Mouse (Mus musculus): ENCODE measurements around the gene Socs3. TPM values are rescaled to one million over a fixed set of nuclear protein-coding genes. Genes with fewer than 3 reads are reported as not detected.

Gene Socs3
- 1 to 10 TPM; 1.8 to 4.7 TPM for total RNA-seq (2021)
- long read RNA-seq, experiment 1, partial matches to known transcripts = 0 of 3 reads
- long read RNA-seq, experiment 1, other reads (novel, unspliced or antisense) = 0 of 3 reads
- long read RNA-seq, experiment 2, transcript Socs3-201 (2 exons, 2,552 nt) = major isoform, 7 of 8 reads
- long read RNA-seq, experiment 2, partial matches to known transcripts = 0 of 8 reads
- long read RNA-seq, experiment 2, other reads (novel, unspliced or antisense) = 1 of 8 reads

GRCm38 (mm10) chr11:117969945-117970872 lies at the start of gene Socs3:
Gene Socs3, minus strand, starts transcription at chr11:117970047.
- intact Hi-C loops (cut with DNase I) = loop anchor here (1.0 to 5.0 kb wide), 4 partner anchors 38 to 98 kb away; partner anchors contain the start of gene Tha1
- peak; percentile 93 for DNase-seq

GRCm38 (mm10) chr11:118018328-118018727 lies 48.5 kb upstream of the Socs3 start:
- DNase-seq = no peak
- intact Hi-C loops (cut with DNase I) = no loop called here

- intact Hi-C loops (cut with DNase I) = no loop called here
- DNase-seq = no peak
These were observed 45.7 kb upstream of the Socs3 start for GRCm38 (mm10) chr11:118015381-118016145.

- intact Hi-C loops (cut with DNase I) = no loop called here
- no peak for DNase-seq
These were observed 44.6 kb upstream of the Socs3 start for GRCm38 (mm10) chr11:118014391-118014995.

GRCm38 (mm10) chr11:118013339-118013738 lies 43.5 kb upstream of the Socs3 start:
- intact Hi-C loops (cut with DNase I) = no loop called here
- DNase-seq = no peak

GRCm38 (mm10) chr11:118012595-118012994 lies 42.7 kb upstream of the Socs3 start:
- DNase-seq = no peak
- intact Hi-C loops (cut with DNase I) = no loop called here

- DNase-seq = no peak
- intact Hi-C loops (cut with DNase I) = no loop called here
These were observed 40.2 kb upstream of the Socs3 start for GRCm38 (mm10) chr11:118009865-118010571.

- DNase-seq = no peak
- intact Hi-C loops (cut with DNase I) = no loop called here
These were observed 39.0 kb upstream of the Socs3 start for GRCm38 (mm10) chr11:118008843-118009242.

- intact Hi-C loops (cut with DNase I) = no loop called here
These were observed 38.4 kb upstream of the Socs3 start for GRCm38 (mm10) chr11:118008144-118008805.

GRCm38 (mm10) chr11:118007460-118008143 lies 37.8 kb upstream of the Socs3 start:
- no peak for DNase-seq
- intact Hi-C loops (cut with DNase I) = no loop called here

More at GRCm38 (mm10) chr11:118008144-118008805, 38.4 kb upstream of the Socs3 start:
- no peak for DNase-seq

- intact Hi-C loops (cut with DNase I) = no loop called here
- DNase-seq = no peak
These were observed 34.4 kb upstream of the Socs3 start for GRCm38 (mm10) chr11:118004217-118004616.

- no peak for DNase-seq
- intact Hi-C loops (cut with DNase I) = no loop called here
These were observed 33.9 kb upstream of the Socs3 start for GRCm38 (mm10) chr11:118003718-118004117.

- intact Hi-C loops (cut with DNase I) = no loop called here
- no peak for DNase-seq
These were observed 33.3 kb upstream of the Socs3 start for GRCm38 (mm10) chr11:118003176-118003575.

GRCm38 (mm10) chr11:118000565-118001215 lies 30.8 kb upstream of the Socs3 start:
- DNase-seq = no peak
- intact Hi-C loops (cut with DNase I) = no loop called here

- intact Hi-C loops (cut with DNase I) = no loop called here
- no peak for DNase-seq
These were observed 30.2 kb upstream of the Socs3 start for GRCm38 (mm10) chr11:118000083-118000482.

- intact Hi-C loops (cut with DNase I) = no loop called here
- DNase-seq = no peak
These were observed 29.6 kb upstream of the Socs3 start for GRCm38 (mm10) chr11:117999260-117999934.

- DNase-seq = no peak
- intact Hi-C loops (cut with DNase I) = no loop called here
These were observed 28.5 kb upstream of the Socs3 start for GRCm38 (mm10) chr11:117998356-117998755.

- DNase-seq = no peak
- intact Hi-C loops (cut with DNase I) = no loop called here
These were observed 27.2 kb upstream of the Socs3 start for GRCm38 (mm10) chr11:117997085-117997484.

All from gastrocnemius, postnatal 36 days (tissue).